Mouse (Mus musculus): Measurements from ENCODE around the gene 1700023F06Rik.
"Not testable (repeated sequence)": the region's sequence is repeated elsewhere in the genome, so short reads cannot be mapped to it uniquely, and the experiment has no call there.

Gene 1700023F06Rik

GRCm38 (mm10) chr11:103222718-103223117 lies 14.4 kb upstream of the 1700023F06Rik start:
- DNase-seq (ENCODE audit: low spot score in 2 of 2), result not testable (repeated sequence)

- no peak for DNase-seq (ENCODE audit: low spot score in 2 of 2)
Measured at GRCm38 (mm10) chr11:103221437-103221836, 13.1 kb upstream of the 1700023F06Rik start.

GRCm38 (mm10) chr11:103219995-103220394 lies 11.6 kb upstream of the 1700023F06Rik start:
- no peak for DNase-seq (ENCODE audit: low spot score in 2 of 2)

GRCm38 (mm10) chr11:103219259-103219658 lies 10.9 kb upstream of the 1700023F06Rik start:
- no peak for DNase-seq (ENCODE audit: low spot score in 2 of 2)

- no peak for DNase-seq (ENCODE audit: low spot score in 2 of 2)
Measured at GRCm38 (mm10) chr11:103218517-103218901, 10.2 kb upstream of the 1700023F06Rik start.

- DNase-seq (ENCODE audit: low spot score in 2 of 2), result peak in 1 of 2 experiments; percentile 46
Measured at GRCm38 (mm10) chr11:103217790-103218516, 9.6 kb upstream of the 1700023F06Rik start, which contains the start of gene Spata32. Gene Spata32, minus strand, starts transcription at chr11:103218432.

GRCm38 (mm10) chr11:103215355-103215754 lies 7.0 kb upstream of the 1700023F06Rik start:
- no peak for DNase-seq (ENCODE audit: low spot score in 2 of 2)

GRCm38 (mm10) chr11:103213712-103214111 lies 5.4 kb upstream of the 1700023F06Rik start:
- no peak for DNase-seq (ENCODE audit: low spot score in 2 of 2)

GRCm38 (mm10) chr11:103210291-103210690 lies 1.9 kb upstream of the 1700023F06Rik start:
- no peak for DNase-seq (ENCODE audit: low spot score in 2 of 2)

- DNase-seq (ENCODE audit: low spot score in 2 of 2), result no peak
Measured at GRCm38 (mm10) chr11:103206203-103206602, 2.2 kb downstream of the 1700023F06Rik start.

GRCm38 (mm10) chr11:103202376-103202775 lies 6.0 kb downstream of the 1700023F06Rik start:
- DNase-seq (ENCODE audit: low spot score in 2 of 2), result no peak

- DNase-seq (ENCODE audit: low spot score in 2 of 2), result peak in 1 of 2 experiments; percentile 62
Measured at GRCm38 (mm10) chr11:103201664-103202063, 6.7 kb downstream of the 1700023F06Rik start.

- DNase-seq (ENCODE audit: low spot score in 2 of 2), result no peak
Measured at GRCm38 (mm10) chr11:103198911-103199803, 9.2 kb downstream of the 1700023F06Rik start.

GRCm38 (mm10) chr11:103198339-103198738 lies 10.0 kb downstream of the 1700023F06Rik start:
- no peak for DNase-seq (ENCODE audit: low spot score in 2 of 2)

- DNase-seq (ENCODE audit: low spot score in 2 of 2), result no peak
Measured at GRCm38 (mm10) chr11:103197340-103197739, 11.0 kb downstream of the 1700023F06Rik start.

GRCm38 (mm10) chr11:103195656-103196055 lies 12.7 kb downstream of the 1700023F06Rik start:
- DNase-seq (ENCODE audit: low spot score in 2 of 2), result no peak

- no peak for DNase-seq (ENCODE audit: low spot score in 2 of 2)
Measured at GRCm38 (mm10) chr11:103195236-103195635, 13.1 kb downstream of the 1700023F06Rik start.

- DNase-seq (ENCODE audit: low spot score in 2 of 2), result no peak
Measured at GRCm38 (mm10) chr11:103193825-103194168, 14.6 kb downstream of the 1700023F06Rik start.

GRCm38 (mm10) chr11:103192956-103193824 lies 15.2 kb downstream of the 1700023F06Rik start:
- no peak for DNase-seq (ENCODE audit: low spot score in 2 of 2)

GRCm38 (mm10) chr11:103192230-103192955 lies 16.0 kb downstream of the 1700023F06Rik start:
- no peak for DNase-seq (ENCODE audit: low spot score in 2 of 2)

GRCm38 (mm10) chr11:103184891-103185290 lies 23.5 kb downstream of the 1700023F06Rik start:
- DNase-seq (ENCODE audit: low spot score in 2 of 2), result no peak

Data from urinary bladder, postnatal 4 days (tissue).